24 mouse cellular contexts compared by ENCODE assay signal in the genomic region with DNA sequence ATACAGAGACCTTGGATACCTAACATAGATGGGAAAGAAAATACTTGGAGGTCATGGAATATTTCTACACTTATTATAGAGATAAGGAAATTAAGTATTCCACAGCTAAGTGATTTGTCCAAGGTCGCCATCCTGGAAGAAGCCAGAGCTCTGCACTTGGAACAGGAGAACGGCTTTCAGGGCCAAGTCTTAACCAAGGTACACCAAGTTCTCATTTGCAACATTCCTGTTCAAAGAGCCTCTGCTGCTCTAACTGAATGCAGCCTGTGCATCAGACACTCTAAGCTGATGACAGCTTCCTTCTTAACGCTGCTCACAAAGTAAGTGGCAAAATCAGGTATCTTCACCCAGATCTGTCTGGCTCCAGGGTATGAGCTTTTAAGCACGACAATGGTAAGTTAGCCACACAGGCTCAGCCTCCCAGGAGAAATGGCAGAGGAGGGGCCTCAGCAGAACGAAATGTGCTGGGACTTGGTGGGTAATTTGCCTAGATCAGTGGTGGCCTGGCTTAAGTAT. TPM values are rescaled to one million over a fixed set of nuclear protein-coding genes. Genes with fewer than 3 reads are reported as not detected.
DNase-seq lines count a peak whose midpoint lies in the region; ATAC-seq and TF ChIP-seq lines count a peak whose summit lies in the region.
"Had no signal": no experiment of that assay in that cellular context is flagged by ENCODE, and none has a peak within 500 bp of the region (broad histone marks: within the 10 kb centered on the region; RNA-seq: fewer than 3 reads in every experiment).

No protein-coding gene starts in this region.

- no peak for ATAC-seq in megakaryocyte, adult 5-6 weeks (ENCODE audit: poor library complexity, severe bottlenecking)
- ATAC-seq: forebrain, embryonic 16.5 days; intestine, embryonic 15.5 days had no signal

- TF ChIP-seq POLR2A in kidney, adult 2 months (IDR thresholded peaks at IDR 0.05; ENCODE audit: low read depth, low read length) = no peak
- no peak for TF ChIP-seq POLR2A in testis, adult 2 months (IDR thresholded peaks at IDR 0.05; ENCODE audit: control insufficient read depth, low read depth, low read length)

- no peaks in the 10 kb centered on the region for H3K36me3 ChIP-seq in kidney, adult 2 months (ENCODE audit: control insufficient read depth, insufficient read depth, low read length)
- H3K36me3 ChIP-seq in heart, embryonic 10.5 days = no peaks in the 10 kb centered on the region
- H3K36me3 ChIP-seq in testis, adult 2 months (ENCODE audit: control insufficient read depth, insufficient read depth, low read length) = no peaks in the 10 kb centered on the region
- H3K36me3 ChIP-seq: embryonic facial prominence, embryonic 13.5 days; hindbrain, embryonic 15.5 days; intestine, embryonic 15.5 days; limb, embryonic 13.5 days; lung, embryonic 15.5 days; midbrain, embryonic 12.5 days; neural tube, embryonic 12.5 days had no signal

- no peak for TF ChIP-seq CTCF in kidney, adult 2 months (conservative IDR thresholded peaks at IDR 0.05; ENCODE audit: insufficient read depth, insufficient read length, low read depth, low read length)
- TF ChIP-seq CTCF in testis, adult 2 months (IDR thresholded peaks at IDR 0.05; ENCODE audit: control insufficient read depth, insufficient read depth, insufficient replicate concordance, low read depth, low read length) = no peak

- H3K9me3 ChIP-seq in heart, embryonic 10.5 days = no peaks in the 10 kb centered on the region
- H3K9me3 ChIP-seq: embryonic facial prominence, embryonic 13.5 days; hindbrain, embryonic 15.5 days; intestine, embryonic 15.5 days; limb, embryonic 13.5 days; lung, embryonic 15.5 days; midbrain, embryonic 12.5 days; neural tube, embryonic 12.5 days had no signal

- H3K27ac ChIP-seq in kidney, adult 2 months (ENCODE audit: insufficient read depth, low read depth, low read length) = no peak overlapping the region; the same call in 1 of the 2 replicates
- H3K27ac ChIP-seq in heart, embryonic 10.5 days = no peak overlapping the region
- peak overlapping the region; percentile 78; the same call in 1 of the 2 replicates for H3K27ac ChIP-seq in testis, adult 2 months (ENCODE audit: control insufficient read depth, insufficient read depth, low read depth, low read length)
- H3K27ac ChIP-seq: embryonic facial prominence, embryonic 13.5 days; hindbrain, embryonic 15.5 days; intestine, embryonic 15.5 days; limb, embryonic 13.5 days; liver, embryonic 14.5 days; lung, embryonic 15.5 days; macrophage; midbrain, embryonic 12.5 days; neural tube, embryonic 12.5 days had no signal

- WGBS in kidney, adult 2 months = 33% methylated on average over 5 of the region's 5 CpGs
- 14% methylated on average over 5 of the region's 5 CpGs for WGBS in heart, embryonic 10.5 days

- H3K27me3 ChIP-seq in kidney, adult 2 months (replicated peaks; ENCODE audit: control insufficient read depth, insufficient read depth, low read length) = no peaks in the 10 kb centered on the region
- H3K27me3 ChIP-seq in heart, embryonic 10.5 days (ENCODE audit: insufficient read depth, poor library complexity, severe bottlenecking) = no peaks in the 10 kb centered on the region
- H3K27me3 ChIP-seq in testis, adult 2 months (ENCODE audit: control insufficient read depth, insufficient read depth, low read length) = no peaks in the 10 kb centered on the region
- H3K27me3 ChIP-seq: embryonic facial prominence, embryonic 13.5 days; hindbrain, embryonic 15.5 days; intestine, embryonic 15.5 days; limb, embryonic 13.5 days; lung, embryonic 15.5 days; midbrain, embryonic 12.5 days; neural tube, embryonic 12.5 days had no signal

- peak; percentile 52 to 71 for DNase-seq in adrenal gland, adult (ENCODE audit: inconsistent age in 2 of 2, low spot score in 1 of 2)
- DNase-seq in adrenal gland, adult 2 months = no peak
- peak; percentile 60 for DNase-seq in kidney, adult 2 months
- no peak for DNase-seq in kidney, adult 18-20 months
- DNase-seq in heart, embryonic 10.5 days (ENCODE audit: low spot score) = peak; percentile 76
- DNase-seq in urinary bladder, adult 18-20 months (ENCODE audit: low spot score in 2 of 2) = no peak
- DNase-seq: adrenal gland, postnatal 25 days; cerebellum, adult 11 months; cerebellum, postnatal 14 days; gastrocnemius, postnatal 25 days; right cerebral cortex, postnatal 14 days; spleen, adult 18-20 months had no signal

- H3K4me3 ChIP-seq in kidney, adult 2 months (ENCODE audit: insufficient read depth, low read depth, low read length) = no peak overlapping the region
- H3K4me3 ChIP-seq in heart, embryonic 10.5 days = no peak overlapping the region
- H3K4me3 ChIP-seq in testis, adult 2 months (ENCODE audit: control insufficient read depth, low read depth, low read length) = no peak overlapping the region
- H3K4me3 ChIP-seq: embryonic facial prominence, embryonic 13.5 days; hindbrain, embryonic 15.5 days; intestine, embryonic 15.5 days; limb, embryonic 13.5 days; lung, embryonic 15.5 days; midbrain, embryonic 12.5 days; neural tube, embryonic 12.5 days had no signal

- peaks cover 3% of the 10 kb centered on the region; the same call in 1 of the 2 replicates for H3K4me1 ChIP-seq in kidney, adult 2 months (ENCODE audit: control insufficient read depth, insufficient read depth, low read length)
- peaks cover 13% of the 10 kb centered on the region for H3K4me1 ChIP-seq in heart, embryonic 10.5 days
- no peaks in the 10 kb centered on the region; the same call in 1 of the 2 replicates for H3K4me1 ChIP-seq in testis, adult 2 months (ENCODE audit: control insufficient read depth, insufficient read depth, low read length)
- H3K4me1 ChIP-seq: embryonic facial prominence, embryonic 13.5 days; hindbrain, embryonic 15.5 days; intestine, embryonic 15.5 days; limb, embryonic 13.5 days; lung, embryonic 15.5 days; midbrain, embryonic 12.5 days; neural tube, embryonic 12.5 days had no signal

RNA-seq across cellular contexts. Expression of a gene that starts 11.4 kb away (rescaled TPM):
- total RNA-seq in adrenal gland, adult 2 months (2021) = 100 to 1,000 TPM; 295 to 301 TPM
- polyA plus RNA-seq in adrenal gland, adult 2 months (2012; rRNA removed) = 48.1 and 58.3 TPM in 2 replicates
- polyA plus RNA-seq in kidney, adult 2 months (2012; rRNA removed) = 51.7 and 53.2 TPM in 2 replicates
- polyA plus RNA-seq in heart, embryonic 10.5 days (2016; fragmentation: Nextera tagmentation; extraction: Ambion mirVana) = 9.8 and 13.9 TPM in 2 replicates
- 3.5 and 3.6 TPM in 2 replicates for polyA plus RNA-seq in testis, adult 2 months (2012; rRNA removed)
- 2.3 and 6.5 TPM in 2 replicates for total RNA-seq in megakaryocyte, adult 5-6 weeks (2015)
- total RNA-seq in megakaryocyte, adult 5-6 weeks (2017) = 0.48 and 1.1 TPM in 2 replicates

Comparison
In these comparisons a context has a peak if more than half of its experiments do, and no peak if none do; other contexts are left out.
1. DNase-seq: peak in adrenal gland, adult (2 of 2), kidney, adult 2 months (single experiment) and heart, embryonic 10.5 days (single experiment); none in adrenal gland, adult 2 months (single experiment), kidney, adult 18-20 months (single experiment) and urinary bladder, adult 18-20 months (0 of 2).